Mouse (Mus musculus): ENCODE data around the gene Slc2a10. TPM values are rescaled to one million over a fixed set of nuclear protein-coding genes. Genes with fewer than 3 reads are reported as not detected.
"Not testable (repeated sequence)": the region's sequence is repeated elsewhere in the genome, so short reads cannot be mapped to it uniquely, and the experiment has no call there.

Gene Slc2a10
- polyA plus RNA-seq, 1 experiment from 2014 or later = 6.3 TPM

- Histone ChIP-seq H3K27ac (no peak overlapping the region), H3K27me3 (peaks cover 16% of the 10 kb centered on the region; the same call in 1 of the 2 replicates), H3K36me3 (no peaks in the 10 kb centered on the region), H3K9me3 (no peaks in the 10 kb centered on the region), H3K4me3 (replicated peaks) (no peak overlapping the region), H3K9ac (replicated peaks) (no peak overlapping the region), H3K4me2 (no peak overlapping the region), H3K4me1 (replicated peaks) (peaks cover 28% of the 10 kb centered on the region)
- 48% methylated on average over 9 of the region's 9 CpGs for WGBS
- ATAC-seq (ENCODE audit: insufficient number of reproducible peaks, insufficient read depth, low FRiP score, low TSS enrichment, low read depth) = no peak
Observed at GRCm38 (mm10) chr2:165509686-165510085, 6.1 kb downstream of the Slc2a10 start.

GRCm38 (mm10) chr2:165510466-165510865, 6.9 kb downstream of the Slc2a10 start:
- no peak overlapping the region for H3K4me3 ChIP-seq (replicated peaks)
- no peak overlapping the region for H3K4me2 ChIP-seq
- ATAC-seq (ENCODE audit: insufficient number of reproducible peaks, insufficient read depth, low FRiP score, low TSS enrichment, low read depth) = no peak
- no peak overlapping the region for H3K27ac ChIP-seq
- H3K36me3 ChIP-seq = 0 out of 2 replicates have a peak, but pooled peaks cover 5% of the 10 kb centered on the region
- peaks cover 28% of the 10 kb centered on the region for H3K4me1 ChIP-seq (replicated peaks)
- 41% methylated on average over 5 of the region's 5 CpGs for WGBS
- H3K27me3 ChIP-seq = peaks cover 9% of the 10 kb centered on the region
- H3K9ac ChIP-seq (replicated peaks) = no peak overlapping the region
- no peaks in the 10 kb centered on the region for H3K9me3 ChIP-seq

GRCm38 (mm10) chr2:165510914-165511458, 7.4 kb downstream of the Slc2a10 start:
- not testable (repeated sequence) for H3K4me3 ChIP-seq (replicated peaks); ATAC-seq (ENCODE audit: insufficient number of reproducible peaks, insufficient read depth, low FRiP score, low TSS enrichment, low read depth); H3K36me3 ChIP-seq; H3K27ac ChIP-seq; H3K9ac ChIP-seq (replicated peaks); H3K27me3 ChIP-seq; H3K9me3 ChIP-seq; H3K4me2 ChIP-seq
- H3K4me1 ChIP-seq (replicated peaks) = peaks cover 28% of the 10 kb centered on the region
- 55% methylated on average over 2 of the region's 2 CpGs for WGBS

GRCm38 (mm10) chr2:165511530-165511929, 7.9 kb downstream of the Slc2a10 start:
- H3K9me3 ChIP-seq; H3K36me3 ChIP-seq; ATAC-seq (ENCODE audit: insufficient number of reproducible peaks, insufficient read depth, low FRiP score, low TSS enrichment, low read depth); H3K27ac ChIP-seq; H3K4me3 ChIP-seq (replicated peaks); H3K9ac ChIP-seq (replicated peaks); H3K4me2 ChIP-seq; H3K27me3 ChIP-seq: not testable (repeated sequence)
- peaks cover 28% of the 10 kb centered on the region for H3K4me1 ChIP-seq (replicated peaks)
- 80% methylated on average over 4 of the region's 4 CpGs for WGBS

- peaks cover 8% of the 10 kb centered on the region; the same call in 1 of the 2 replicates for H3K36me3 ChIP-seq
- no peak for ATAC-seq (ENCODE audit: insufficient number of reproducible peaks, insufficient read depth, low FRiP score, low TSS enrichment, low read depth)
- WGBS = 15% methylated on average over 7 of the region's 7 CpGs
- H3K4me1 ChIP-seq (replicated peaks) = peaks cover 28% of the 10 kb centered on the region
- H3K9ac ChIP-seq (replicated peaks) = no peak overlapping the region
- H3K27me3 ChIP-seq = peaks cover 8% of the 10 kb centered on the region
- no peak overlapping the region for H3K27ac ChIP-seq
- no peaks in the 10 kb centered on the region for H3K9me3 ChIP-seq
- no peak overlapping the region for H3K4me3 ChIP-seq (replicated peaks)
- peak overlapping the region; percentile 24 for H3K4me2 ChIP-seq
Observed at GRCm38 (mm10) chr2:165512426-165512825, 8.8 kb downstream of the Slc2a10 start.

- no peak for ATAC-seq (ENCODE audit: insufficient number of reproducible peaks, insufficient read depth, low FRiP score, low TSS enrichment, low read depth)
- H3K4me1 ChIP-seq (replicated peaks) = peaks cover 28% of the 10 kb centered on the region
- no peak overlapping the region for H3K4me3 ChIP-seq (replicated peaks)
- H3K27ac ChIP-seq = no peak overlapping the region
- WGBS = 36% methylated on average over 11 of the region's 11 CpGs
- H3K9ac ChIP-seq (replicated peaks) = no peak overlapping the region
- H3K9me3 ChIP-seq = no peaks in the 10 kb centered on the region
- H3K36me3 ChIP-seq = peaks cover 8% of the 10 kb centered on the region; the same call in 1 of the 2 replicates
- peak overlapping the region; percentile 24; the same call in 1 of the 2 replicates for H3K4me2 ChIP-seq
- peaks cover 8% of the 10 kb centered on the region for H3K27me3 ChIP-seq
Observed at GRCm38 (mm10) chr2:165512870-165513600, 9.4 kb downstream of the Slc2a10 start.

GRCm38 (mm10) chr2:165515178-165515728, 11.7 kb downstream of the Slc2a10 start:
- Histone ChIP-seq H3K27me3 (peaks cover 5% of the 10 kb centered on the region), H3K36me3 (peaks cover 14% of the 10 kb centered on the region; the same call in 1 of the 2 replicates), H3K4me1 (replicated peaks) (peaks cover 19% of the 10 kb centered on the region), H3K4me2 (no peak overlapping the region), H3K4me3 (replicated peaks) (no peak overlapping the region), H3K9me3 (no peaks in the 10 kb centered on the region), H3K9ac (replicated peaks) (no peak overlapping the region), H3K27ac (no peak overlapping the region)
- WGBS = 93% methylated on average over 20 of the region's 20 CpGs
- no peak for ATAC-seq (ENCODE audit: insufficient number of reproducible peaks, insufficient read depth, low FRiP score, low TSS enrichment, low read depth)

GRCm38 (mm10) chr2:165525609-165526008, 22.0 kb downstream of the Slc2a10 start:
- Histone ChIP-seq H3K27ac (no peak overlapping the region), H3K4me1 (replicated peaks) (0 out of 2 replicates have a peak, but pooled peaks cover 2% of the 10 kb centered on the region), H3K4me2 (no peak overlapping the region), H3K9me3 (no peaks in the 10 kb centered on the region), H3K9ac (replicated peaks) (no peak overlapping the region), H3K4me3 (replicated peaks) (no peak overlapping the region), H3K27me3 (peaks cover 27% of the 10 kb centered on the region), H3K36me3 (no peaks in the 10 kb centered on the region)
- no peak for ATAC-seq (ENCODE audit: insufficient number of reproducible peaks, insufficient read depth, low FRiP score, low TSS enrichment, low read depth)
- 51% methylated on average over 4 of the region's 4 CpGs for WGBS

- Histone ChIP-seq H3K4me1 (replicated peaks) (peaks cover 18% of the 10 kb centered on the region; the same call in 1 of the 2 replicates), H3K9ac (replicated peaks) (no peak overlapping the region), H3K4me2 (no peak overlapping the region), H3K4me3 (replicated peaks) (no peak overlapping the region), H3K27me3 (peaks cover 29% of the 10 kb centered on the region), H3K27ac (no peak overlapping the region), H3K36me3 (no peaks in the 10 kb centered on the region), H3K9me3 (no peaks in the 10 kb centered on the region)
- 18% methylated on average over 8 of the region's 8 CpGs for WGBS
- no peak for ATAC-seq (ENCODE audit: insufficient number of reproducible peaks, insufficient read depth, low FRiP score, low TSS enrichment, low read depth)
Observed at GRCm38 (mm10) chr2:165529106-165529505, 25.5 kb downstream of the Slc2a10 start.

GRCm38 (mm10) chr2:165533789-165534188, 30.2 kb downstream of the Slc2a10 start:
- Histone ChIP-seq H3K9ac (replicated peaks) (no peak overlapping the region), H3K27ac (no peak overlapping the region), H3K4me1 (replicated peaks) (peaks cover 34% of the 10 kb centered on the region), H3K9me3 (no peaks in the 10 kb centered on the region), H3K4me3 (replicated peaks) (no peak overlapping the region), H3K36me3 (no peaks in the 10 kb centered on the region), H3K27me3 (peaks cover 14% of the 10 kb centered on the region), H3K4me2 (no peak overlapping the region)
- 0 out of 2 replicates have a peak, but pooled peaks have one; percentile 18 for ATAC-seq (ENCODE audit: insufficient number of reproducible peaks, insufficient read depth, low FRiP score, low TSS enrichment, low read depth)
- 56% methylated on average over 6 of the region's 6 CpGs for WGBS

- Histone ChIP-seq H3K36me3 (no peaks in the 10 kb centered on the region), H3K4me1 (replicated peaks) (peaks cover 12% of the 10 kb centered on the region; the same call in 1 of the 2 replicates), H3K27ac (no peak overlapping the region), H3K4me3 (replicated peaks) (no peak overlapping the region), H3K27me3 (peaks cover 15% of the 10 kb centered on the region; the same call in 1 of the 2 replicates), H3K9ac (replicated peaks) (no peak overlapping the region), H3K9me3 (no peaks in the 10 kb centered on the region), H3K4me2 (no peak overlapping the region)
- ATAC-seq (ENCODE audit: insufficient number of reproducible peaks, insufficient read depth, low FRiP score, low TSS enrichment, low read depth) = no peak
- 72% methylated on average over 3 of the region's 3 CpGs for WGBS
Observed at GRCm38 (mm10) chr2:165540975-165541374, 37.4 kb downstream of the Slc2a10 start.
